Mouse (Mus musculus): Measurements from ENCODE around the gene Gm17079. TPM values are rescaled to one million over a fixed set of nuclear protein-coding genes. Genes with fewer than 3 reads are reported as not detected.

Gene Gm17079
- total and polyA plus RNA-seq, 2 experiments from 2014 or later: not detected

DNA sequence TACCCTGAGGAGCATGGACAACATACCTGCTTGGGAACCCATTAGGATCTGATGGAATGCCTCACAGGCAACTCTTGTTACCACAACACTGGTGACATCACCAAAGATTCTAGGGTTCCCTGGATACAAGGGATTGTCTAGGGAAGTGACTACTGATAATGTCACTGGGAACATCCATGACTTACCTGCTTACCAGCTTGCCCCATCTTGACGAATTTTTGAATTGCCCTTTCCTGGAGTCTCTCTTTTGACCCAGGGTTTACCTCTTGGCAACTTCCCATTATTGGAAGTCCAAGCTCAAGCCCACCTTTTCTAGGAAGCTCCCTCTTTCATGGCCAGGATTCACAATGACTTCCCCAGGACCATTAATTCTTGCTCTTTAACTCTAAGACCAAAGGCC, 21.8 kb upstream of the Gm17079 start, which contains the start of gene Gm5800:
Gene Gm5800, minus strand, starts transcription at position 101 of the 400 bp plus-strand sequence.
- Histone ChIP-seq H3K9me3 (ENCODE audit: low read length) (no peaks in the 10 kb centered on the region), H3K9ac (replicated peaks; ENCODE audit: low read length, poor library complexity, severe bottlenecking) (no peak within 1 kb of the TSS), H3K36me3 (ENCODE audit: insufficient read depth, low read length) (no peaks in the 10 kb centered on the region), H3K27ac (ENCODE audit: low read depth, low read length) (no peak within 1 kb of the TSS), H3K27me3 (ENCODE audit: insufficient read depth, low read length) (no peaks in the 10 kb centered on the region), H3K4me2 (ENCODE audit: low read depth, low read length, poor library complexity, severe bottlenecking) (no peak within 1 kb of the TSS), H3K4me1 (ENCODE audit: insufficient read depth, low read length) (no peaks in the 10 kb centered on the region), H3K4me3 (ENCODE audit: low read depth, low read length) (no peak within 1 kb of the TSS)
- no peak for TF ChIP-seq CTCF (IDR thresholded peaks at IDR 0.05)
- 50% methylated on average over 1 of the region's 1 CpGs for WGBS
- no peak for ATAC-seq (ENCODE audit: low FRiP score)
- DNase-seq (ENCODE audit: low spot score): no peak

DNA sequence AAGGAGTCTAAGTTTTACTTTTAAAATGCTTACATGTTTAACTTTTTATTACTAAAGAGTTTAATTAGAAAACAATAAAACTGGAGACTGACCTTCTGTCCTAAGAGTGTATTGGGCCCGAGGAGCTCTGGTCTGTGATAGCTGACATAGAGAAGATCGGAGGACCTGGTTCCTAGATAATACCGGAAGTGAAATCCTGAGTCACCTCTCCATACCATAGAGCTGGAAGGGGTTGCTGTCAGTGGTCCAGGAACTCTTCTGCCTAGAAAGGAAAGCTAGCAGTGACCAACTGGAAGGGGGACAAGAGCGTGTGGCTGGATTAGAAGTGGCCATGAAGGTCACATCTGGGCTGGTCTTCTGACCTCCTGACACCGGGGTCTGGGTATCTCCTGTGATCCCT, 18.0 kb downstream of the Gm17079 start:
- H3K9ac ChIP-seq (replicated peaks; ENCODE audit: low read length, poor library complexity, severe bottlenecking): no peak overlapping the region
- no peak overlapping the region for H3K4me3 ChIP-seq (ENCODE audit: low read depth, low read length)
- 91% methylated on average over 5 of the region's 5 CpGs for WGBS
- ATAC-seq (ENCODE audit: low FRiP score) (no peak), DNase-seq (ENCODE audit: low spot score) (no peak)
- H3K27me3 ChIP-seq (ENCODE audit: insufficient read depth, low read length): no peaks in the 10 kb centered on the region
- no peak overlapping the region for H3K27ac ChIP-seq (ENCODE audit: low read depth, low read length)
- TF ChIP-seq CTCF (IDR thresholded peaks at IDR 0.05): no peak
- no peaks in the 10 kb centered on the region for H3K36me3 ChIP-seq (ENCODE audit: insufficient read depth, low read length)
- no peak overlapping the region for H3K4me2 ChIP-seq (ENCODE audit: low read depth, low read length, poor library complexity, severe bottlenecking)
- H3K9me3 ChIP-seq (ENCODE audit: low read length): no peaks in the 10 kb centered on the region
- H3K4me1 ChIP-seq (ENCODE audit: insufficient read depth, low read length): no peaks in the 10 kb centered on the region

Other genes with a start within 250 kb of the Gm17079 start
- gene Vmn2r89, start 243.6 kb downstream of the Gm17079 start, total RNA-seq (2014; rRNA removed): 0.05 TPM in 1 of 2 replicates, not detected in the other
- gene Vmn2r89, start 243.6 kb downstream of the Gm17079 start, polyA plus RNA-seq (2015; fragmentation: Nextera tagmentation; extraction: Ambion mirVana): not detected in 2 replicates
- not detected in 2 replicates for gene Gm5622, start 142.7 kb downstream of the Gm17079 start, total RNA-seq (2014; rRNA removed)
- gene Gm5622, start 142.7 kb downstream of the Gm17079 start, polyA plus RNA-seq (2015; fragmentation: Nextera tagmentation; extraction: Ambion mirVana): not detected in 2 replicates
- not detected in 2 replicates for gene Gm17175, start 121.4 kb downstream of the Gm17079 start, total RNA-seq (2014; rRNA removed)
- not detected in 2 replicates for gene Gm17175, start 121.4 kb downstream of the Gm17079 start, polyA plus RNA-seq (2015; fragmentation: Nextera tagmentation; extraction: Ambion mirVana)
- gene Gm17174, start 103.3 kb downstream of the Gm17079 start, total RNA-seq (2014; rRNA removed): not detected in 2 replicates
- gene Gm17174, start 103.3 kb downstream of the Gm17079 start, polyA plus RNA-seq (2015; fragmentation: Nextera tagmentation; extraction: Ambion mirVana): not detected in 2 replicates
- gene Gm17078, start 84.2 kb downstream of the Gm17079 start, total RNA-seq (2014; rRNA removed): not detected in 2 replicates
- gene Gm17078, start 84.2 kb downstream of the Gm17079 start, polyA plus RNA-seq (2015; fragmentation: Nextera tagmentation; extraction: Ambion mirVana): not detected in 2 replicates
- gene Gm4181, start 59.8 kb downstream of the Gm17079 start, total RNA-seq (2014; rRNA removed): not detected in 2 replicates
- gene Gm4181, start 59.8 kb downstream of the Gm17079 start, polyA plus RNA-seq (2015; fragmentation: Nextera tagmentation; extraction: Ambion mirVana): not detected in 2 replicates
- not detected in 2 replicates for gene Gm5800, start 21.7 kb upstream of the Gm17079 start, total RNA-seq (2014; rRNA removed)
- gene Gm5800, start 21.7 kb upstream of the Gm17079 start, polyA plus RNA-seq (2015; fragmentation: Nextera tagmentation; extraction: Ambion mirVana): not detected in 2 replicates
- gene Ang4, start 78.1 kb upstream of the Gm17079 start, total RNA-seq (2014; rRNA removed): not detected in 2 replicates
- not detected in 2 replicates for gene Ang4, start 78.1 kb upstream of the Gm17079 start, polyA plus RNA-seq (2015; fragmentation: Nextera tagmentation; extraction: Ambion mirVana)
- not detected in 2 replicates for gene AY358078, start 104.6 kb upstream of the Gm17079 start, total RNA-seq (2014; rRNA removed)
- not detected in 2 replicates for gene AY358078, start 104.6 kb upstream of the Gm17079 start, polyA plus RNA-seq (2015; fragmentation: Nextera tagmentation; extraction: Ambion mirVana)
- not detected in 2 replicates for gene Ear6, start 158.2 kb upstream of the Gm17079 start, total RNA-seq (2014; rRNA removed)
- gene Ear6, start 158.2 kb upstream of the Gm17079 start, polyA plus RNA-seq (2015; fragmentation: Nextera tagmentation; extraction: Ambion mirVana): not detected in 2 replicates
- gene Mettl17, start 189.4 kb upstream of the Gm17079 start, total RNA-seq (2014; rRNA removed): 68.2 and 71.6 TPM in 2 replicates
- 70.3 and 91.4 TPM in 2 replicates for gene Mettl17, start 189.4 kb upstream of the Gm17079 start, polyA plus RNA-seq (2015; fragmentation: Nextera tagmentation; extraction: Ambion mirVana)
- gene Slc39a2, start 197.4 kb upstream of the Gm17079 start, total RNA-seq (2014; rRNA removed): 2.7 and 3.2 TPM in 2 replicates
- 0.70 and 0.84 TPM in 2 replicates for gene Slc39a2, start 197.4 kb upstream of the Gm17079 start, polyA plus RNA-seq (2015; fragmentation: Nextera tagmentation; extraction: Ambion mirVana)
- gene Ndrg2, start 218.7 kb upstream of the Gm17079 start, total RNA-seq (2014; rRNA removed): 403 and 449 TPM in 2 replicates
- gene Ndrg2, start 218.7 kb upstream of the Gm17079 start, polyA plus RNA-seq (2015; fragmentation: Nextera tagmentation; extraction: Ambion mirVana): 356 and 413 TPM in 2 replicates
- gene Tppp2, start 223.0 kb upstream of the Gm17079 start, total RNA-seq (2014; rRNA removed): not detected in 2 replicates
- gene Tppp2, start 223.0 kb upstream of the Gm17079 start, polyA plus RNA-seq (2015; fragmentation: Nextera tagmentation; extraction: Ambion mirVana): not detected in 2 replicates
- not detected in 2 replicates for gene Rnase13, start 227.3 kb upstream of the Gm17079 start, total RNA-seq (2014; rRNA removed)
- gene Rnase13, start 227.3 kb upstream of the Gm17079 start, polyA plus RNA-seq (2015; fragmentation: Nextera tagmentation; extraction: Ambion mirVana): 0.11 TPM in 1 of 2 replicates, not detected in the other